Mouse (Mus musculus) stomach, postnatal 0 days (tissue): ENCODE data around the gene P3h4.

Experiments
- CTCF ChIP-seq: IDR thresholded peaks from 2 replicates; pipeline ENCODE4 v1.5.1; 2016; ENCODE audit warnings: antibody characterized with exemption, low read depth, mild to moderate bottlenecking, moderate library complexity
- EP300 ChIP-seq: optimal IDR thresholded peaks from 2 replicates; pipeline ENCODE3; 2016; ENCODE audit warnings: antibody characterized with exemption

GRCm38 (mm10) chr11:100396886-100397599 is 17.6 kb downstream of the P3h4 start:
- TF ChIP-seq CTCF (peak; percentile 66), EP300 (no peak)
